Mouse (Mus musculus) bone marrow, adult 2 months (tissue): ENCODE measurements around the gene Tubd1. TPM values are rescaled to one million over a fixed set of nuclear protein-coding genes. Genes with fewer than 3 reads are reported as not detected.

Experiments
- H3K27ac ChIP-seq: fragments of 200-500 bp; 2 replicates; pipeline ENCODE4 v1.5.1; 2012; ENCODE audit warnings: low read depth, mild to moderate bottlenecking, control low read depth, inconsistent platforms, low read length; ENCODE audit not compliant: control insufficient read depth, poor library complexity, insufficient read depth
- H3K4me1 ChIP-seq: fragments of 200-500 bp; 2 replicates; pipeline ENCODE4 v1.6.1; 2011; ENCODE audit warnings: low read length; ENCODE audit not compliant: control insufficient read depth, insufficient read depth
- H3K4me3 ChIP-seq: fragments of 200-500 bp; replicated peaks from 2 replicates; pipeline ENCODE3; 2011; ENCODE audit warnings: mild to moderate bottlenecking, low read depth, low read length, control low read depth; ENCODE audit not compliant: control insufficient read depth
- CTCF ChIP-seq: fragments of 200-500 bp; IDR thresholded peaks from 2 replicates; pipeline ENCODE4 v1.5.1; 2011; ENCODE audit warnings: low read length, control low read depth; ENCODE audit not compliant: control insufficient read depth, insufficient read depth
- POLR2A ChIP-seq: fragments of 200-500 bp; IDR thresholded peaks from 2 replicates; pipeline ENCODE4 v1.6.1; 2011; ENCODE audit warnings: low read depth, mild to moderate bottlenecking, control low read depth, low read length, borderline replicate concordance; ENCODE audit not compliant: control insufficient read depth
- WGBS: fragments of 180-500 bp; shearing (Covaris S2); methylation state at CpG from one replicate; pipeline ENCODE4 v1.1.7; 2018; 5-methylcytosine and 5-hydroxymethylcytosine counted together
- polyA plus RNA-seq: library from polyadenylated mRNA; stranded (reverse); fragments of >200 nt; gene quantifications from 2 replicates; pipeline ENCODE4 v1.2.4, GENCODE M21; 2011; ENCODE audit warnings: low replicate concordance; ENCODE audit not compliant: missing spikeins, insufficient read depth, insufficient read length

Gene Tubd1
- polyA plus RNA-seq, 1 experiment = 13.6 TPM

DNA sequence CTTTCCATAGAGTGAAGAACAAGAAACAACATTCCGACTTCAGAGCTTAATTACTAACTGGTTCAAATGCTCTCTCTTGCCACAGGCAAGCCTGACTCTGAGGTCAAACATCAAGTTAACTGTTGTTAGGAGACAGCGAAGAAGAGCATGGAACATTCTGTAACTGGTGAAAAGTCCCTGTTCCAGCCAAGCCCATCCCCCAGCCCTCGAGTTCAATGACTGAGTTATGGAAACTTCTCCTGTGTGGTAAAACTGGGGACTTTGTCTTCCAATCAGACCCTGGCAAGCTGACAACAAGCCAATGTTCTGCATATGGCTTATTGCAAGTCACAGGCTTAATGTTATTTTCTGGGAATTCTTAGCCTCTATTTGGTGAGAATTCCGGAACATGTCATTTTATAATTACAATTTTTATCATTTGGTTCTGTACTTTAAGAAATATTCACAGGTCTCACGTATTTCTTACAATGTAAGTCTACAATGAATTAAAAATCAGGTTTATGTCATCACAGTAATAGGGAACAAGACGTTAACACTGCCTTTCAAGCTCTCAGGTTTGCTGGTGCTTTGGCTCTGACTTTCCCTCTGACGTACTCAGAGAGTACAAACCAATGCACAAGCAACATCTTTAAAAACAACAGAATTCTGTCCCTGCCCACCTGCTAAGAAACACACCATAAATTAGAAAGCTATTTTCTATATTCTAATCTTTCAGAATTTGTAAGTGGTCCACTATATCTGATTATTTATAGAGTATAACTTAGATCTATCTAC lies 51.6 kb downstream of the Tubd1 start:
- Histone ChIP-seq H3K27ac (no peak overlapping the region), H3K4me1 (peaks cover 5% of the 10 kb centered on the region), H3K4me3 (no peak overlapping the region)
- 75% methylated on average over 7 of the region's 7 CpGs for WGBS
- TF ChIP-seq CTCF (no peak), POLR2A (no peak)

DNA sequence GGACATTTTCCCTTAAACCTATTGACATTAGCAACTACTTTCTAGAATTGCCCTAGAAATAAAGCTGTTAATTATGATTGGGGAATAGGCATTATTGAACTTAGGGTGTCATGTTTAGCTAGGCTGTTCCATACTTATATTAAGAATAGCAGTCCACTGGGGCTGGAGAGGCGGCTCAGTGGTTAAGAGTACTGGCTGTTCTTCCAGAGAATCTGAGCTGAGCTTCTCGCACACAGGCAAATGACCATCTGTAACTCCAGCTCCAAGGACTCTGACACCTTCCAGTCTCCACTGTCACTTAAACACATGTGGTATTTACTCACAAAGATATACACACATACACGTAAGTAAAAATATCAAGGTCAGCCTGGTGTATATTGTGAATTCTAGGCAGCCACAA lies 52.2 kb downstream of the Tubd1 start:
- no peak overlapping the region for H3K4me3 ChIP-seq
- no peak for TF ChIP-seq POLR2A
- TF ChIP-seq CTCF = no peak
- no peak overlapping the region for H3K27ac ChIP-seq
- peaks cover 3% of the 10 kb centered on the region for H3K4me1 ChIP-seq
- WGBS = 83% methylated on average over 3 of the region's 3 CpGs

- Histone ChIP-seq H3K4me1 (peaks cover 5% of the 10 kb centered on the region), H3K4me3 (no peak overlapping the region), H3K27ac (no peak overlapping the region)
- WGBS = 95% methylated on average over 5 of the region's 5 CpGs
- TF ChIP-seq CTCF = no peak
- no peak for TF ChIP-seq POLR2A
Measured at GRCm38 (mm10) chr11:86598154-86598553, 53.4 kb downstream of the Tubd1 start.

- 88% methylated on average over 1 of the region's 1 CpGs for WGBS
- Histone ChIP-seq H3K4me3 (no peak overlapping the region), H3K4me1 (peaks cover 5% of the 10 kb centered on the region), H3K27ac (no peak overlapping the region)
- no peak for TF ChIP-seq CTCF
- no peak for TF ChIP-seq POLR2A
Measured at GRCm38 (mm10) chr11:86598572-86598971, 53.8 kb downstream of the Tubd1 start.

DNA sequence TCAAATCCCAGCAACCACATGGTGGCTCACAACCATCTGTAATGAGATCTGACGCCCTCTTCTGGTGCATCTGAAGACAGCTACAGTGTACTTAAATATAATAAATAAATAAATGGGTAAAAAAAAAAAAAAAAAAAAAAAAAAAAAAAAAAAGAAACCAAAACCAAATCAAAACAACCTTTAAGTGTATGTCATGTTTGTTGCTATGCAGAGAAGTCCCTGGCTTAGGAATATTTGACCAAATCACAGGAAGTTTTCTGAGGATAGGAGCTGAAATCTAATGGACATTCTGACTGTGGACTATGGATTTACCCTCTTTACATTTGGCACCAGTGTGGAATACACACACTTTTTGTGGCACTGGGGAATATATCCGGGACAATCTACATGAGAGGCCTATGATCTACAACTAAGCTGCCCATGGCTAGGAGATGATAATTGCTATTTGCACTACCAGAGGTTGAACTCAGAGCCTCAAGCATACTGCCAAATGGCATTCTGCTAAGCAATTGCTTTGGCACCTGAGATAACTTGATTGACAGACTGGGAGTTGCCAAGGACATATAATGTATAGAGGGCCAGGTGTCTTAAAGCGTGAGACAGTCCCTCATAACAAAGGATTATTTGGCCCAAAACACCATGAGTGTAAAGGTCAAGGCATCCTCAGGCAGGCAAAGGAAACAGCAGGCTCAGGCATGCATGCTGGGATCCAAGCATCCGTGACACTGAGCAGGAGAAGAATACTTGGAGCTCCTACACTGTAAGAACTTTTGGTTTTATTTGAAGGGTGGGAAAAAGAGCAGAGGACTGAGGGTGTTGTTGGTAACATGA lies 54.8 kb downstream of the Tubd1 start:
- no peak overlapping the region for H3K27ac ChIP-seq

DNA sequence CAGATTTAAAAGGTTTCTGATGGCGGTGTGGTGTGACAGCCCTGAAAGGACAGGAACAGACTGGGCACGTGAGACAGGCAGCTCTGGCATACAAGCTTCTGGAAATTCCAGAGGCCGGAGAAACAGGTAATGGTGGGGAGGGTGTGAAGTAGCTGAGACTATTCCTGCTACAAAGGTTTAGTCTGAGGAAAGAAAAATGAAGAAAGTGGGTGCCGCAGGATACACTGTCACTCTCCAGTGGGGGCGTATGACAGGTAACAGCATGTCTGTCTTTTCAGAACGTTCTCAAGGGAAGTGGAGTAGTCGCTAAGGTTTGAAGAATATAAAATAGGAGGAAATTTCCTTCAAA lies 55.4 kb downstream of the Tubd1 start:
- Histone ChIP-seq H3K4me1 (peaks cover 3% of the 10 kb centered on the region; the same call in 1 of the 2 replicates), H3K27ac (no peak overlapping the region), H3K4me3 (no peak overlapping the region)
- TF ChIP-seq POLR2A (no peak), CTCF (no peak)
- 93% methylated on average over 7 of the region's 7 CpGs for WGBS

More for the DNA sequence above, 54.8 kb downstream of the Tubd1 start:
- TF ChIP-seq CTCF = no peak
- no peak for TF ChIP-seq POLR2A
- WGBS = 88% methylated on average over 4 of the region's 4 CpGs
- no peak overlapping the region for H3K4me3 ChIP-seq
- peaks cover 3% of the 10 kb centered on the region; the same call in 1 of the 2 replicates for H3K4me1 ChIP-seq

DNA sequence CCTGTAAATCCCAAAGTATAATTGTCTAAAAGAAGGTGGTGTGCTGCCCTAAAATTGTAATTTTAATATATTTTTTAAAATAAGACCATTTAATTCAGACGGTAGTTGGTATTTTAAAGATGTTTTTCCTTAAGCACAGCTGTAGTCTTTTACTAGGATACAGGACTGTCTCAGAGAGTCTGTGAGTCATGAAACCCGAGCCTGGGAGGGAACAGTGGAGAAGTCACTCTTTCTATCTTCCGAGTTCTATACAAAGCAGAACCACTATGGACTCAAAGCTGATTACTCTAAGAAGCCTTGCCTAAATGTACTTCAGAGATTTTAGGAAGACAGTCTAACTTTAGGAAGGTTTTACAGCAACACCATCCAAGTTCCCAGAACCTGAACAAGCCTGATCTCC lies 57.3 kb downstream of the Tubd1 start:
- TF ChIP-seq POLR2A (no peak), CTCF (no peak)
- H3K4me3 ChIP-seq = no peak overlapping the region
- WGBS = 61% methylated on average over 3 of the region's 3 CpGs
- no peak overlapping the region for H3K27ac ChIP-seq
- peaks cover 3% of the 10 kb centered on the region; the same call in 1 of the 2 replicates for H3K4me1 ChIP-seq

- TF ChIP-seq CTCF (no peak), POLR2A (no peak)
- Histone ChIP-seq H3K27ac (peak overlapping the region; percentile 65; the same call in 1 of the 2 replicates), H3K4me1 (peaks cover 3% of the 10 kb centered on the region; the same call in 1 of the 2 replicates), H3K4me3 (no peak overlapping the region)
- WGBS = 42% methylated on average over 1 of the region's 1 CpGs
Measured at GRCm38 (mm10) chr11:86603719-86604118, 58.9 kb downstream of the Tubd1 start.
